Mouse (Mus musculus) left cerebral cortex, adult 18-20 months (tissue): Measurements from ENCODE around the gene Syt15. TPM values are rescaled to one million over a fixed set of nuclear protein-coding genes. Genes with fewer than 3 reads are reported as not detected.

Source experiments
- DNase-seq, 2 experiments: peaks; one replicate each; pipeline ENCODE4 v3.0.0; 2021 to 2022; ENCODE audit warnings: low spot score in 2 of 2, mixed read lengths in 1 of 2
- long read RNA-seq, 2 experiments: library from polyadenylated mRNA; stranded (forward); transcript quantifications; one replicate each; pipeline ENCODE4 v2.0.0; 2021
- total RNA-seq, 2 experiments: library from RNA; stranded (reverse); gene quantifications; 2 replicates each; pipeline ENCODE4 v1.2.3; 2021

Syt15 gene
- total RNA-seq, result under 1 TPM; 0.37 to 0.66 TPM
- long read RNA-seq, experiment 1, result 0 reads
- long read RNA-seq, experiment 2, partial matches to known transcripts, result 0 of 1 reads
- long read RNA-seq, experiment 2, other reads (novel, unspliced or antisense), result 1 of 1 reads

- DNase-seq, result no peak
Measured at GRCm38 (mm10) chr14:34219295-34219694, at the start of gene Syt15. Gene Syt15 (plus strand): TSS chr14:34219595.

- no peak for DNase-seq
Measured at GRCm38 (mm10) chr14:34171107-34171506, 48.3 kb upstream of the Syt15 start.

- peak; percentile 59 to 76 for DNase-seq
Measured at GRCm38 (mm10) chr14:34179351-34179750, 40.0 kb upstream of the Syt15 start.

- no peak for DNase-seq
Measured at GRCm38 (mm10) chr14:34183101-34183500, 36.3 kb upstream of the Syt15 start.

- peak; percentile 25 to 35 for DNase-seq
Measured at GRCm38 (mm10) chr14:34188629-34189028, 30.8 kb upstream of the Syt15 start.

- DNase-seq, result no peak
Measured at GRCm38 (mm10) chr14:34190361-34190760, 29.0 kb upstream of the Syt15 start.

- DNase-seq, result no peak
Measured at GRCm38 (mm10) chr14:34193879-34194278, 25.5 kb upstream of the Syt15 start.

- no peak for DNase-seq
Measured at GRCm38 (mm10) chr14:34195466-34195865, 23.9 kb upstream of the Syt15 start.

- no peak for DNase-seq
Measured at GRCm38 (mm10) chr14:34196706-34197105, 22.7 kb upstream of the Syt15 start.

GRCm38 (mm10) chr14:34200738-34201230 lies 18.6 kb upstream of the Syt15 start:
- DNase-seq, result peak in 1 of 2 experiments; percentile 12

- DNase-seq, result peak in 1 of 2 experiments; percentile 21
Measured at GRCm38 (mm10) chr14:34201231-34202035, 18.0 kb upstream of the Syt15 start, which contains the start of gene Gprin2. Gene Gprin2 (minus strand): TSS chr14:34201653.

GRCm38 (mm10) chr14:34207996-34208395 lies 11.4 kb upstream of the Syt15 start:
- no peak for DNase-seq

GRCm38 (mm10) chr14:34208651-34209050 lies 10.7 kb upstream of the Syt15 start:
- DNase-seq, result peak; percentile 25 to 80

GRCm38 (mm10) chr14:34209080-34209479 lies 10.3 kb upstream of the Syt15 start:
- no peak for DNase-seq

GRCm38 (mm10) chr14:34209942-34210341 lies 9.5 kb upstream of the Syt15 start:
- no peak for DNase-seq

- DNase-seq, result no peak
Measured at GRCm38 (mm10) chr14:34215451-34216127, 3.8 kb upstream of the Syt15 start.

- DNase-seq, result no peak
Measured at GRCm38 (mm10) chr14:34219786-34220198, 397 bp downstream of the Syt15 start.

GRCm38 (mm10) chr14:34220426-34220825 lies 1.0 kb downstream of the Syt15 start:
- no peak for DNase-seq

GRCm38 (mm10) chr14:34221416-34222077 lies 2.2 kb downstream of the Syt15 start:
- no peak for DNase-seq

GRCm38 (mm10) chr14:34223362-34223898 lies 4.0 kb downstream of the Syt15 start:
- no peak for DNase-seq

- DNase-seq, result no peak
Measured at GRCm38 (mm10) chr14:34225986-34226385, 6.6 kb downstream of the Syt15 start.
